Mouse (Mus musculus): ENCODE results near the gene Vkorc1l1.
"Not testable (repeated sequence)": the region's sequence is repeated elsewhere in the genome, so short reads cannot be mapped to it uniquely, and the experiment has no call there.

Gene Vkorc1l1

GRCm38 (mm10) chr5:129941495-129942045 lies at the start of gene Vkorc1l1:
Vkorc1l1 (plus strand) TSS chr5:129941970.
- peak; percentile 99 for DNase-seq

- DNase-seq: peak; percentile 87
Measured at GRCm38 (mm10) chr5:129895198-129896088, 46.3 kb upstream of the Vkorc1l1 start, which contains the start of gene Zbed5. Zbed5 (plus strand) TSS chr5:129895723.

- DNase-seq: no peak
Measured at GRCm38 (mm10) chr5:129898449-129898848, 43.3 kb upstream of the Vkorc1l1 start, which contains the start of gene Phkg1. Phkg1 (minus strand) TSS chr5:129898549.

DNA sequence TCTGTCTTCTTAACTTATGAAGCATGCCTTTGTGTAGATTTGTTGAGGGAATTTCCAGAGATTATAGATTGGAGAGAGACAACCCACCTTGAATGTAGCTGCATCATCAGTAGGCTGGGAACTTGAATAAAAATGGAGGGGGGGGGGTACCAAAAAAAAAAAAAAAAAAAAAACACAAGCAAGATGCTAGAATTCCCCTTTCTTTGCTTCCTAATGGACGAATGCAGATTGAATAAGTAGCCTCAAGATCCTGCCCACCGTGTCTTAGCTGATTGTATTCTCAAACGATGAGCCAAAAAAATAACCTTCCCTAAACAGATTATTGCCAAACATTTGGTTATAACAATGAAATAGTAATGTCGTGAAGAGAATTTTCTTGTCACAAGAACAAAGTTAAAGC lies 34.0 kb upstream of the Vkorc1l1 start:
- no peak for DNase-seq

DNA sequence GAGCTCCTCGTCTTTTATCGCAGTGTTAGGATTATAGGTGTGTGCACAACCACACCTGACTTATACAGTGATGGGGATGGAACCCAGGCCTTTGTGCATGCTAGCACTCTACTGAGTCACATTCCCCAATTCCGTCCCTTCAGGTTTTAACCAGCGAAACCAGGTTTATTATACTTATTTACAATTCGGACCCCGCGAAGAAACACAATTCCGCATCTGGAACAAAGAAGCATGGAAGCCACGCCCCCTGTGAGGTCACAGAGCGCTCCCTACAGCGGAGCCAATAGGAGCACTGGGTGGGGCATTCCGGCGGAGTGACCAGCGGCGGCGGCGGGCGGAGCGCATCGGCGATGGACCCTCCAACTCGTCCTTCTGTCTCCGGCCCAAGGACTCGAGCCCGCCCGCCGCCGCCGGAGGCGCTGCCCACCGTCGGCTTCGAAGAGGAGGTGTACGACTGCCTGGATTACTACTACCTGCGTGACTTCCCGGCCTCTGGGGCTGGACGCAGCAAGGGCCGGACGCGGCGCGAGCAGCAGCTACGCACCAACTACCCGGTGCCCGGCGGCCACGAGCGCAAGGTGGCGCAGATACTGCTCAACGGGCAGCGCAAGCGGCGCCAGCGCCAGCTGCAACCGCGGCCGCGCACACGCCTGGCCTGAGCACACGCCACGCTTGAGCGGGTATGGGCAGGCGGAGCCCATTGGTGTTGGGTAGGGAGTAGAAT lies 33.4 kb upstream of the Vkorc1l1 start, which contains the start of gene Nupr1l:
Gene Nupr1l (plus strand): TSS at position 299 of the 724 bp plus-strand sequence.
- peak; percentile 94 for DNase-seq

- DNase-seq: no peak
Measured at GRCm38 (mm10) chr5:129909147-129909546, 32.6 kb upstream of the Vkorc1l1 start.

DNA sequence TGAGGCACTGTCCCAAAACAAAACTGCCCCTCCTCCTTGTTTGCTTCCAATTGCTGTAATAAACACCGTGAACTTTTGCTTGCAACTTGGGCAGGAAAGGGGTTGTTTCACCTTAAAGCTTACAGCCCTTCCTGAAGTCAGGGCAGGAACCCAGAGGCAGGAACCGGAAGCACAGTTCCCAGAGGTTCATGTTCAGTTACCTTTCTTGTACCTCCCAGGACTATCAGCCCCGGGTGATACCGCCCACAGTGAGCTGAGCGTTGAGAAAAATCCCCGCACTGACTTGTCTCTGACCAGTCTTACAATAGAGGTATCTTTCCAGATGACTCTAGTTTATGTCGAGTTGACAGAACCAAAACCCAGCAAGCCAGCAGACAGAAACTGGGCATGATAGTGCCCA lies 32.2 kb upstream of the Vkorc1l1 start:
- DNase-seq: no peak

DNA sequence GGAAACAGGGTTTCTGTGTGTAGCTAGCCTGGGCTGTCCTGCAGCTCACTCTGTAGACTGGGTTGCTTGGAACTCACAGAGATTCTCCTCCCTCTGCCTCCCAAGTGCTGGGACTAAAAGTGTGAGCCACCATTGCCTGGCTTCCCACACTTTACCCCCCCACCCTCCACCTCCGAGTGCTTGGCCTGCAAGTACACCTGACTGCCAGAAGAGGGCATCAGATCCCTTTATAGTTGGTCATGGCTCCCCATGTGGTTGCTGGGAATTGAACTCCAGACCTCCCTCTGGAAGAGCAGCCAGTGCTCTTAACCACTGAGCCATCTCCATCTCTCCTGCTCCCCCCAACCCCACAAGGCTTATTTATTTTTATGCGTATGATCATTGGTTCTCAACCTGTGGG lies 27.7 kb upstream of the Vkorc1l1 start:
- peak; percentile 28 for DNase-seq

GRCm38 (mm10) chr5:129915491-129915890 lies 26.3 kb upstream of the Vkorc1l1 start:
- DNase-seq: not testable (repeated sequence)

- DNase-seq: no peak
Measured at GRCm38 (mm10) chr5:129918065-129918651, 23.6 kb upstream of the Vkorc1l1 start.

DNA sequence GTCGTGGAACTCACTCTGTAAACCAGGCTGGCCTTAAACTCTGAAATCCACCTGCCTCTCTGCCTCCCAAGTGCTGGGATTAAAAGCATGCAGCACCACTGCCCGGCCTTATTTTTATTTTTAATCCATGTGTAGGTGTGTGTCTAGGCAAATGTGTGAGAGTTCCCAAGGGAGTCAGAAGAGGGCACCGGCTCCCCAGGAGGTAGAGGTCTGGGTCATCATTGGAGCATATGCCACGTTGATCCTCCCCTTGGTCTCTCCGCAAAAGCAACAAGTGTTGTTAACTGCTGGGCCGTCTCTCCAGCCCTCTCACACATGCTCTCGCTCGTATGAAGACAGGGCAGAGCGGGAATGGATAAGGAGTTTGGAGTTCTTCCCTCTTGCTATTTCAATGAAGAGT lies 23.0 kb upstream of the Vkorc1l1 start:
- DNase-seq: no peak

- DNase-seq: no peak
Measured at GRCm38 (mm10) chr5:129919320-129919719, 22.4 kb upstream of the Vkorc1l1 start.

DNA sequence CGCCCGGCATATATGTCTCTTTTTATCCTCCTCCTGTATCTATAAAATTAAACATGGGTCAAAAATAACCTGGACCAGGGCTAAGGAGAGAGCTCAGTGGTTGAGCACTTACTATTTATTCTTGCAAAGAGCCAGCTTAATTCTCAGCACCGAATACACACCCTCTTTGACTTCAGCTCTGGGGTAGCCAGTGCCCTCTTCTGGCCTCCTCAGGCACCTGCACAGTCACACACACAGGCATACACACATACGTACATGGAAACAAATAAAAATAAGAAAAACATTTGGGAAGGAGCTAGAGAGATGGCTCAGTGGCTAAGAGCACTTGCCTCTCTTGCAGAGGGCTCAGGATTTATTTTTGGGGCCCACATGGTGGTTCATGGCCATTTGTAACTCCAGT lies 19.8 kb upstream of the Vkorc1l1 start:
- DNase-seq: no peak

DNA sequence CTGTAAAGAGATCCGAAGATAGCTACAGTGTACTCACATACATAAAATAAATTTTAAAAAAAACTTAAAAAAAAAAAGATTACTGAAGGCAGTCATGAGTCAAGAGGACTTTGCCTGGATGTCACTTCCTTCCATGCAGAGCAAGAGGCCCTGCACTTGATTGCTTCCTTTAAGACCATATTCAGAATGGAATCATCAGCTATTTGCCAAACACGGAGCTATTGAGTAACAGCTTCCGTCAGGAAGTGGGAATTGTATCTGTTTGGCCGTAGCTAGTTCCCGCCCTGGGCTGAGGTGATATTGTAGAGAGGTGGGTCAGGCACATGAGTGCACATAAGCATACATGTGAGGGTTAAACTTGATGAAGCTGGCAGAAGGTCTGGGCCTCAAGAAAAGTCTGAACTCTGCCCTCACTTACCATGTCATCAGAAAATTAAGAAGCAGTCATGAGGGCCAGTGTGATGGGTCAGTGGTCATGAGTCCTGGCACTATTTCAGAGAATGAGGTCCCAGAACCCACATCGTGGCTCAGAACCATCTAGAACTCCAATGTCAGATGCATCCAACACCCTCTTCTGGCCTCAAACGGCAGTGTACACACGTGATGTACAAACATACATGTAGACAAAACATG lies 16.8 kb upstream of the Vkorc1l1 start:
- no peak for DNase-seq

DNA sequence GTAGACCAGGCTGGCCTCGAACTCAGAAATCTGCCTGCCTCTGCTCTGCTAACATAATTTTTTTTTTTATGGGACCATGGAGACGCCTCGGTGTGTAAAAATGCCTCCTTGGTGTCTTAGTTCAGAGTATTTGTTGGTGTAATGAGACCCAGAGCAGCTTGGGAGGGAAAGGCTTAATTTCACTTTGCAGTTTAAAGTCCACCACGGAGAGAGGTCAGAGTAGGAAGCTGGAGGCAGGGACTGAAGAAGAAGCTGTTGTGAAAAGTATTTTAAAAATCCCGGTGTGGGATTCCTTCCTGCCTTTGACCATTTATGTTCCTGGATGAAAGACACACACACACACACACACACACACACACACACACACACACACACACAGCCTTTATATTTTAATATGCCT lies 15.8 kb upstream of the Vkorc1l1 start:
- DNase-seq: no peak

DNA sequence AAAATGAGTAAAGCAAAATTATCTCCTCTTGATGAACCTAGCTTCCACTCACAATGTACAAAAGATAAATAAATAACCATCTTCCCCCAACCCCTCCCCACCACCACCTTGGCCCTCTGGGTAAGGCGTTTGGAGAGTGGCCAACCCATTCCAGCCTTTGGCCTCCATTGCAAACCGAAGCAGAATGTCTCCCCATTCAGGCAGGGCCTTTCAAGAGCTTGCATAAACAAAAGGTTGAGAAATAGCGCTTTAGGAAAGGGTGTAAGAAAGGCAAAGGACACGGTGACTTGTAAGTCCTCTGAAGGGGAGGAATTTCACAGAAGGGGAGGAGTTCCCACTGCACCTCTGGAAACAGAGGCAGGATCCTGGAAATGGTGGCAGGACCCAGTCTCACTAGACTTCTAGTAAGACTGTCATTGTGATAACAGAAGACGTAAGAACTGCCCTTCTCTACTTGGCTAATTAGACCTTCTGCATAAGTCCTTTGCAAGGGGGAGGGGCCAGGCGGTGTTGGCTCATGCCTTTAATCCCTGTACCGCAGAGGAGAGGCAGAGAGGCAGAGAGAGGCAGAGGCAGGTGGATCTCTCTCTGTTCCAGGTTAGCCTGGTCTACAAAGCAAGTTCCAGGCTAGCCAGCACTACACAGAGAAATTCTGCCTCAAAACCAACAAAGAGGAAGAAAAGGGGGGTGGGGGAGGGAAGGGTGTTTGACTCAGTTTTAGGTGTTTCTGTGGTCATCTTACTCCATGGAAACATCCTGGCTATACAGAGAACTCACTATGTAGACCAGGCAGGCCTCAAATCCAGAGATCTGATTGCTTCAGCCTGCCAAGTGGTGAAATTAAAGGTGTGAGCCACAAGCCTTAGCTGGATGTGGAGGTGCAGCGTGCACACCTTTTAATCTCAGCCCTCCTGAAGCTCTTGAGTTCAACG lies 11.6 kb upstream of the Vkorc1l1 start:
- DNase-seq: peak; percentile 63

DNA sequence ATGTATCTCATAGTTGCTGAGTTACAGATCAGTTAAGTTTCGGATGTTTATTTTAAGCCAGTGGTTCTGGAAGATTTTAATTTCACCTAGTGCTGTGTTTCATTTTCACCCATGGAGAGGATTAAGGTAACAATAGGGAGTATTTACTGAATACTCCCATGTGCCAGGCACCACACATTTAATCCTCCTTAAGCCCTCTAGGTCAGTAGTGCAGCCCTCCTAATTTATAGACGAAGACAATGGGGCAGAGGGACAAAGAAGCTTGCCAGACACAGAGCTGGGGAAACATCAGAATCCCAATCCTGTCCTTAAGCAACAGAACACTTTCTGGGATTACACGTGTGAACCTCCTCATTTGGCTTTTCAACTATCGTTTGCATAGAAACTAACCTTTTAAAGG lies 4.8 kb upstream of the Vkorc1l1 start:
- DNase-seq: no peak

DNA sequence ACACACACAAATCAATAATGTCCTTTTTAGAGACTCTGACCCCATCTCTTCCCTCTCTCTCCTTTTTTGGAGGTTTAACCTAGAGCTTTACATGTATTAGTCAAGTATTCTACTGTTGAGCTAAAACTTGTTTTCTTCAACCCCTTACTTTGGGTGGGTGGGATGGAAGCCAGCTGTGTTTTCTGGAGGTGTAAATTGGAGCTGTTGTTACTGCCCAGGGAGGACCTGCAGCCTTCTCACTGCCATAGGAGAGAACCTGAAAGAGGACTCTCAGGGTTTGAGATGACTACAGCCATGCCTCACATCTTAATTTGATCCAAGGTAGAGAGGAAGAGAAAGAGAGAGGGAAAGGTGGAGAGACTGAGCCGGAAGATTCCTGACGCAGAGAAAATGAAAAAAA lies 1.5 kb upstream of the Vkorc1l1 start:
- no peak for DNase-seq

- no peak for DNase-seq
Measured at GRCm38 (mm10) chr5:129940736-129941494, 855 bp upstream of the Vkorc1l1 start.

- DNase-seq: peak; percentile 17
Measured at GRCm38 (mm10) chr5:129942073-129942939, 536 bp downstream of the Vkorc1l1 start.

All from lung, postnatal 14 days (tissue).